Comparison of ENCODE assay signal across 23 mouse cellular contexts in the genomic region with DNA sequence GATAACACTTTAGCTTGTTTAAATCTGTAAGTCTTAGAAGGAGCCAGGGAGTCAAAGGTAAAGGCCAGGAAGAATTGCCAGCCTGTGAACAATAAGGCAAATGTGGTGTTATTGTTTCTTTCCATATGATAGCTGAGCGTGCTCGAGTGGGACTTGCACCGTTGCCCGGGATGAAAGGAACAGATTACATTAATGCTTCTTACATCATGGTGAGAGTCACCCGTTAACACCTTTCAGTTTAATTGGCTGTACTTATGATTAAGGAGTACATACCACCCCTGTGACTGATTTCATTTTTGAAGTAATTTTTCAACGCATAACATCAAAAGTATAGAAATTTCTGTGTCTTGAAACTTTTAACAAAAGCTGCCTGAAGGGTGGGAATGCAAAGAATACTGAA.
"Had no signal": no experiment of that assay in that cellular context is flagged by ENCODE, and none has a peak within 500 bp of the region (broad histone marks: within the 10 kb centered on the region; RNA-seq: fewer than 3 reads in every experiment).

No protein-coding gene starts in this region.

- H3K27me3 ChIP-seq: heart, embryonic 13.5 days; heart, embryonic 15.5 days; hindbrain, embryonic 13.5 days; hindbrain, embryonic 15.5 days; kidney, embryonic 15.5 days; limb, embryonic 13.5 days; limb, embryonic 15.5 days; liver, embryonic 12.5 days had no signal

- ATAC-seq: intestine, embryonic 16.5 days; liver, embryonic 12.5 days had no signal

- DNase-seq: gastrocnemius, postnatal 14 days; gastrocnemius, postnatal 36 days; heart, adult 11 months; heart, adult 2 months; heart, postnatal 14 days; heart, postnatal 36 days; kidney, adult 11 months; kidney, adult 2 months; kidney, adult 9 months; kidney, postnatal 14 days; kidney, postnatal 36 days had no signal

- H3K9me3 ChIP-seq: heart, embryonic 13.5 days; heart, embryonic 15.5 days; hindbrain, embryonic 13.5 days; hindbrain, embryonic 15.5 days; kidney, embryonic 15.5 days; limb, embryonic 13.5 days; limb, embryonic 15.5 days; liver, embryonic 12.5 days had no signal

- H3K36me3 ChIP-seq: heart, embryonic 15.5 days; liver, embryonic 12.5 days had no signal

- H3K4me2 ChIP-seq: heart, embryonic 11.5 days; heart, embryonic 13.5 days; heart, embryonic 15.5 days; hindbrain, embryonic 13.5 days; hindbrain, embryonic 15.5 days; kidney, embryonic 15.5 days; limb, embryonic 13.5 days; limb, embryonic 15.5 days; liver, embryonic 12.5 days had no signal

- H3K9ac ChIP-seq: heart, embryonic 13.5 days; heart, embryonic 15.5 days; hindbrain, embryonic 13.5 days; hindbrain, embryonic 15.5 days; kidney, embryonic 15.5 days; limb, embryonic 13.5 days; limb, embryonic 15.5 days; liver, embryonic 12.5 days; liver, embryonic 14.5 days had no signal

- H3K27ac ChIP-seq: heart, adult 2 months; heart, embryonic 13.5 days; heart, embryonic 15.5 days; hindbrain, embryonic 15.5 days; kidney, embryonic 15.5 days; kidney, postnatal 0 days; limb, embryonic 13.5 days; limb, embryonic 15.5 days; liver, embryonic 12.5 days; liver, embryonic 14.5 days had no signal

- H3K4me1 ChIP-seq: heart, embryonic 13.5 days; heart, embryonic 15.5 days; hindbrain, embryonic 15.5 days; kidney, embryonic 15.5 days; limb, embryonic 15.5 days; liver, embryonic 12.5 days had no signal

- H3K4me3 ChIP-seq: heart, adult 2 months; heart, embryonic 13.5 days; heart, embryonic 15.5 days; hindbrain, embryonic 13.5 days; hindbrain, embryonic 15.5 days; kidney, embryonic 15.5 days; limb, embryonic 13.5 days; limb, embryonic 15.5 days; liver, embryonic 12.5 days had no signal
